Mouse (Mus musculus): ENCODE measurements at regions not wholly inside any gene's neighbourhood (a gene's known extent, or its start where the extent isn't known, plus 50 kb on each side); places are given as distances from the start of the nearest gene placed in this dataset.

- no peak for TF ChIP-seq POLR2A (IDR thresholded peaks at IDR 0.05; ENCODE audit: extremely low read depth, insufficient read depth, low read length)
- TF ChIP-seq CTCF (IDR thresholded peaks at IDR 0.05; ENCODE audit: low read depth, low read length), result no peak
These were observed 173.2 kb upstream of the Adgrl2 start for GRCm38 (mm10) chr3:149163591-149163990.
